Mouse (Mus musculus) olfactory bulb, adult 2 months (tissue): ENCODE measurements around the gene Flvcr2.

ENCODE experiments used
- CTCF ChIP-seq: fragments of 200-500 bp; IDR thresholded peaks from 2 replicates; pipeline ENCODE4 v1.5.1; 2012; ENCODE audit warnings: low read depth, mild to moderate bottlenecking, low read length, moderate library complexity; ENCODE audit not compliant: insufficient read depth
- POLR2A ChIP-seq: fragments of 200-500 bp; IDR thresholded peaks from 2 replicates; pipeline ENCODE4 v1.6.1; 2012; ENCODE audit warnings: mild to moderate bottlenecking, low read depth, low read length, moderate library complexity; ENCODE audit not compliant: insufficient read depth

GRCm38 (mm10) chr12:85784916-85785815 is 38.8 kb downstream of the Flvcr2 start:
- no peak for TF ChIP-seq CTCF
- TF ChIP-seq POLR2A: no peak
